Mouse (Mus musculus): ENCODE data around the gene Oxa1l.

DNA sequence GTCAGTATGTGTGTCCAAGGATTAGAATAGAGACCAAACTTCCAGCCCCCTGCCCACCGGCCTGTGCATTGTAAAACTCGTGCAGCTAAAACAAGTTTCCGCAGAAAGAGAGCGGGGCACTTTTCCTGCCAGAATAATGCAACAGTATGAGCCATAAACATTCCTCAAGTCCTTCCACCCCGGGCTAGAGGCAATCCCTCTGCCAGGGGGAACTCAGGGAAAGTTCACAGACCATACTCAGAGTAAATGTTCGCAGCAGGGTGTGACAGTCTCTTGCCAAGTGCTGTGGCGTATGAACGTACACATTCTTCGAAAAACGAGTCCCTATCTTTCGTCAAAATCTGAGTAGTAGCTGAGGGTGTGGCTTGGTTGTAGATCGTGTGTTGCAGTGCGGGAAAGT is 18.9 kb downstream of the Oxa1l start:
- TF ChIP-seq POLR2A (IDR thresholded peaks at IDR 0.05; ENCODE audit: borderline replicate concordance, extremely low read depth, low read depth, low read length) (no peak), CTCF (IDR thresholded peaks at IDR 0.05; ENCODE audit: insufficient read depth, low read length) (no peak)
